Mouse (Mus musculus): Measurements from ENCODE around the gene Tigd3.

DNA sequence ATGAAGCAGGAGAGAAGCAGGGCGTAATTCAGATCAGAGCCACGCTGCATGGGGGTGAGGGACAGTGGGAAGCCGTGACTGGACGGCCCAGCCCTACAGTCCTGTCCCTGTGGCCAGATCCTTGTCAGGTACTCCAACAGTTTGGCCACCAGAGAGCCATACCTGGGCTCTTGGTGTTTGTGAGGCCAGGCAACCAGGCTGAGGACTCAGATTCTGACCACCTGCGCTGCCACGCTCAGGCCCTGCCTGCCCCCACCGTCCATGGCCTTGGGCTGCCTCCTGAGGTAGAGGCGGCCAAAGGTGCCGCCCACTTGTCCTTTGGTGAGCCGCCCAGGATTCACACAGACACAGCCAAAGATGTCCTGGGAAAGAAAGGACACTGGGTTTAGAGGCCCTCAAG, 46.7 kb upstream of the Tigd3 start:
- no peak for TF ChIP-seq CHD2 (IDR thresholded peaks at IDR 0.05; ENCODE audit: low read depth, low read length)
- TF ChIP-seq HCFC1 (IDR thresholded peaks at IDR 0.05; ENCODE audit: borderline replicate concordance, insufficient read depth, low read length), result no peak
- TF ChIP-seq ZNF384 (IDR thresholded peaks at IDR 0.05; ENCODE audit: low read depth, low read length), result no peak

Measured in ES-E14 (cell line).